Mouse (Mus musculus) right cerebral cortex, postnatal 14 days (tissue): ENCODE data around the gene Mylpf.
"Not testable (repeated sequence)": the region's sequence is repeated elsewhere in the genome, so short reads cannot be mapped to it uniquely, and the experiment has no call there.

ENCODE experiments used
- DNase-seq: peaks from one replicate; pipeline ENCODE4 v3.0.0; 2022

Gene Mylpf

GRCm38 (mm10) chr7:127208553-127209438, at the start of gene Mylpf:
Gene Mylpf (plus strand): TSS chr7:127208890.
- peak; percentile 93 for DNase-seq

- no peak for DNase-seq
Measured at GRCm38 (mm10) chr7:127162546-127162945, 46.1 kb upstream of the Mylpf start.

GRCm38 (mm10) chr7:127164002-127164401, 44.7 kb upstream of the Mylpf start:
- DNase-seq, result no peak

GRCm38 (mm10) chr7:127165607-127166493, 42.8 kb upstream of the Mylpf start:
- no peak for DNase-seq

- no peak for DNase-seq
Measured at GRCm38 (mm10) chr7:127166501-127166900, 42.2 kb upstream of the Mylpf start.

GRCm38 (mm10) chr7:127176937-127177336, 31.8 kb upstream of the Mylpf start:
- no peak for DNase-seq

- DNase-seq, result no peak
Measured at GRCm38 (mm10) chr7:127180783-127181182, 27.9 kb upstream of the Mylpf start.

GRCm38 (mm10) chr7:127181724-127182123, 27.0 kb upstream of the Mylpf start:
- not testable (repeated sequence) for DNase-seq

- no peak for DNase-seq
Measured at GRCm38 (mm10) chr7:127183345-127183744, 25.3 kb upstream of the Mylpf start.

GRCm38 (mm10) chr7:127183828-127184227, 24.9 kb upstream of the Mylpf start:
- DNase-seq, result no peak

- no peak for DNase-seq
Measured at GRCm38 (mm10) chr7:127184720-127185119, 24.0 kb upstream of the Mylpf start.

- DNase-seq, result no peak
Measured at GRCm38 (mm10) chr7:127185601-127186000, 23.1 kb upstream of the Mylpf start.

- no peak for DNase-seq
Measured at GRCm38 (mm10) chr7:127187351-127187750, 21.3 kb upstream of the Mylpf start.

GRCm38 (mm10) chr7:127188305-127189276, 20.1 kb upstream of the Mylpf start:
- no peak for DNase-seq

- no peak for DNase-seq
Measured at GRCm38 (mm10) chr7:127190672-127191071, 18.0 kb upstream of the Mylpf start.

GRCm38 (mm10) chr7:127192989-127193388, 15.7 kb upstream of the Mylpf start:
- no peak for DNase-seq

GRCm38 (mm10) chr7:127194011-127194632, 14.6 kb upstream of the Mylpf start:
- DNase-seq, result no peak

- no peak for DNase-seq
Measured at GRCm38 (mm10) chr7:127194633-127195029, 14.1 kb upstream of the Mylpf start.

- DNase-seq, result peak; percentile 93
Measured at GRCm38 (mm10) chr7:127195544-127196295, 13.0 kb upstream of the Mylpf start, which contains the start of gene Cd2bp2. Gene Cd2bp2 (minus strand): TSS chr7:127196050.

- no peak for DNase-seq
Measured at GRCm38 (mm10) chr7:127196484-127196883, 12.2 kb upstream of the Mylpf start.

GRCm38 (mm10) chr7:127206606-127207005, 2.1 kb upstream of the Mylpf start:
- no peak for DNase-seq
